Comparison of ENCODE assay signal across 8 mouse cellular contexts in genomic region chr12:83689087-83689432, GRCm38 (mm10). TPM values are rescaled to one million over a fixed set of nuclear protein-coding genes. Genes with fewer than 3 reads are reported as not detected.
A peak's percentile ranks its signal among the peaks of the same experiment; 100 is the strongest.
DNase-seq lines count a peak whose midpoint lies in the region; ATAC-seq and TF ChIP-seq lines count a peak whose summit lies in the region.

No protein-coding gene starts in this region.

- peak overlapping the region; percentile 91 for H3K9ac ChIP-seq in limb, embryonic 14.5 days (ENCODE audit: low read depth, low read length, severe bottlenecking)

- no peaks in the 10 kb centered on the region for H3K27me3 ChIP-seq in thymus, adult 2 months (ENCODE audit: control insufficient read depth, insufficient read depth, low read length)
- H3K27me3 ChIP-seq in limb, embryonic 14.5 days (ENCODE audit: control insufficient read depth, insufficient read depth, low read length): no peaks in the 10 kb centered on the region
- no peaks in the 10 kb centered on the region for H3K27me3 ChIP-seq in small intestine, adult 2 months (ENCODE audit: control insufficient read depth, insufficient read depth, low read length)

- peak; percentile 31; the same call in 1 of the 2 replicates for ATAC-seq in erythroid progenitor cell, adult 5-6 weeks (replicated peaks; ENCODE audit: low FRiP score, poor library complexity, severe bottlenecking)
- no peak for ATAC-seq in limb, embryonic 14.5 days (ENCODE audit: low FRiP score, low read depth)

- no peaks in the 10 kb centered on the region for H3K4me1 ChIP-seq in thymus, adult 2 months (replicated peaks; ENCODE audit: control insufficient read depth, insufficient read depth, low read length)
- peaks cover 8% of the 10 kb centered on the region; the same call in 1 of the 2 replicates for H3K4me1 ChIP-seq in limb, embryonic 14.5 days (ENCODE audit: control insufficient read depth, insufficient read depth, low read length)
- H3K4me1 ChIP-seq in small intestine, adult 2 months (ENCODE audit: control insufficient read depth, insufficient read depth, insufficient read length, low read length): peaks cover 2% of the 10 kb centered on the region; the same call in 1 of the 2 replicates

- peak; percentile 20 for DNase-seq in thymus, adult 2 months
- no peak for DNase-seq in thymus, postnatal 10 days (ENCODE audit: low spot score in 2 of 2)
- no peak for DNase-seq in limb, embryonic 14.5 days (ENCODE audit: low spot score)
- DNase-seq in gastrocnemius, adult 8-10 months (ENCODE audit: low spot score in 2 of 2): no peak
- DNase-seq in urinary bladder, postnatal 25 days (ENCODE audit: low spot score): no peak
- no peak for DNase-seq in gastrocnemius, postnatal 10 days

- peak overlapping the region; percentile 78; the same call in 1 of the 2 replicates for H3K27ac ChIP-seq in thymus, adult 2 months (ENCODE audit: control insufficient read depth, insufficient read depth, low read length)
- 0 out of 2 replicates have a peak overlapping the region, but pooled peaks have one; percentile 91 for H3K27ac ChIP-seq in limb, embryonic 14.5 days (replicated peaks; ENCODE audit: low read depth, low read length)
- peak overlapping the region; percentile 92 for H3K27ac ChIP-seq in small intestine, adult 2 months (ENCODE audit: insufficient read depth, low read depth, low read length)

- no peaks in the 10 kb centered on the region for H3K9me3 ChIP-seq in limb, embryonic 14.5 days (ENCODE audit: control insufficient read depth, low read length)

- peak overlapping the region; percentile 84 for H3K4me3 ChIP-seq in thymus, adult 2 months (ENCODE audit: control insufficient read depth, insufficient read depth, low read length)
- H3K4me3 ChIP-seq in limb, embryonic 14.5 days (replicated peaks; ENCODE audit: low read length): peak overlapping the region; percentile 98
- peak overlapping the region; percentile 85 for H3K4me3 ChIP-seq in small intestine, adult 2 months (ENCODE audit: low read depth, low read length)

- TF ChIP-seq POLR2A in thymus, adult 2 months (IDR thresholded peaks at IDR 0.05; ENCODE audit: control insufficient read depth, extremely low read depth, insufficient read depth, low read length, poor library complexity): no peak
- no peak for TF ChIP-seq POLR2A in limb, embryonic 14.5 days (IDR thresholded peaks at IDR 0.05; ENCODE audit: borderline replicate concordance, extremely low read depth, insufficient read depth, insufficient read length)
- no peak for TF ChIP-seq POLR2A in small intestine, adult 2 months (IDR thresholded peaks at IDR 0.05; ENCODE audit: low read depth, low read length)

- H3K4me2 ChIP-seq in limb, embryonic 14.5 days (replicated peaks; ENCODE audit: low read depth, low read length, severe bottlenecking): peak overlapping the region; percentile 74

- WGBS in thymus, adult 2 months: 2% methylated on average over 6 of the region's 6 CpGs
- 31% methylated on average over 6 of the region's 6 CpGs for WGBS in limb, embryonic 14.5 days
- WGBS in small intestine, adult 2 months: 2% methylated on average over 6 of the region's 6 CpGs

- no peak for TF ChIP-seq CTCF in thymus, adult 2 months (IDR thresholded peaks at IDR 0.05; ENCODE audit: borderline replicate concordance, control insufficient read depth, extremely low read depth, insufficient read depth, low read length, poor library complexity)
- TF ChIP-seq CTCF in small intestine, adult 2 months (IDR thresholded peaks at IDR 0.05; ENCODE audit: extremely low read depth, insufficient read length, insufficient replicate concordance, low read depth, low read length): no peak

- no peaks in the 10 kb centered on the region for H3K36me3 ChIP-seq in thymus, adult 2 months (ENCODE audit: control insufficient read depth, insufficient read depth, low read length)
- peaks cover 7% of the 10 kb centered on the region; the same call in 1 of the 2 replicates for H3K36me3 ChIP-seq in limb, embryonic 14.5 days (ENCODE audit: control insufficient read depth, insufficient read depth, low read length)
- 0 out of 2 replicates have a peak, but pooled peaks cover 2% of the 10 kb centered on the region for H3K36me3 ChIP-seq in small intestine, adult 2 months (ENCODE audit: control insufficient read depth, insufficient read depth, low read length)

RNA-seq across cellular contexts. Expression of gene Psen1, which starts 1.1 kb away (rescaled TPM):
- 31.3 and 31.5 TPM in 2 replicates for polyA plus RNA-seq in thymus, adult 2 months (2012; rRNA removed)
- 25.6 and 32.8 TPM in 2 replicates for total RNA-seq in erythroid progenitor cell, adult 5-6 weeks (2015; ENCODE audit: low replicate concordance)
- total RNA-seq in erythroid progenitor cell, adult 5-6 weeks (2017; ENCODE audit: low replicate concordance): 20.8 and 24.3 TPM in 2 replicates
- 30.5 and 33.1 TPM in 2 replicates for polyA plus RNA-seq in limb, embryonic 14.5 days (2012; rRNA removed)
- 77.3 and 79.3 TPM in 2 replicates for polyA plus RNA-seq in limb, embryonic 14.5 days (2014; fragmentation: Nextera tagmentation; extraction: Ambion mirVana)
- polyA plus RNA-seq in small intestine, adult 2 months (2012; rRNA removed): 16.6 and 35.2 TPM in 2 replicates
- 10 to 100 TPM; 24.9 to 33.0 (median 28.3) TPM for total RNA-seq in gastrocnemius, adult 8-10 months (2022)
- total RNA-seq in gastrocnemius, postnatal 10 days (2021): 10 to 100 TPM; 28.0 to 34.1 TPM

RNA-seq across cellular contexts. Expression of gene Rbm25, which starts 58.0 kb away (rescaled TPM):
- 45.1 and 49.2 TPM in 2 replicates for polyA plus RNA-seq in thymus, adult 2 months (2012; rRNA removed)
- 227 and 278 TPM in 2 replicates for total RNA-seq in erythroid progenitor cell, adult 5-6 weeks (2015; ENCODE audit: low replicate concordance)
- 216 and 257 TPM in 2 replicates for total RNA-seq in erythroid progenitor cell, adult 5-6 weeks (2017; ENCODE audit: low replicate concordance)
- polyA plus RNA-seq in limb, embryonic 14.5 days (2012; rRNA removed): 149 and 178 TPM in 2 replicates
- polyA plus RNA-seq in limb, embryonic 14.5 days (2014; fragmentation: Nextera tagmentation; extraction: Ambion mirVana): 212 and 236 TPM in 2 replicates
- polyA plus RNA-seq in small intestine, adult 2 months (2012; rRNA removed): 3.3 and 12.0 TPM in 2 replicates
- 10 to 100 TPM; 35.6 to 50.7 (median 40.7) TPM for total RNA-seq in gastrocnemius, adult 8-10 months (2022)
- 10 to 100 TPM; 54.6 to 75.1 TPM for total RNA-seq in gastrocnemius, postnatal 10 days (2021)
